Mouse (Mus musculus): ENCODE measurements around the gene Plin4. TPM values are rescaled to one million over a fixed set of nuclear protein-coding genes. Genes with fewer than 3 reads are reported as not detected.
A peak's percentile ranks its signal among the peaks of the same experiment; 100 is the strongest.
"Not testable (repeated sequence)": the region's sequence is repeated elsewhere in the genome, so short reads cannot be mapped to it uniquely, and the experiment has no call there.

The Plin4 gene
- polyA plus RNA-seq, 1 experiment from 2014 or later: 0.10 TPM

GRCm38 (mm10) chr17:56074097-56074826 lies 35.3 kb downstream of the Plin4 start:
- Histone ChIP-seq H3K4me1 (peaks cover 25% of the 10 kb centered on the region), H3K27me3 (no peaks in the 10 kb centered on the region), H3K9ac (peak overlapping the region; percentile 75), H3K36me3 (peaks cover 39% of the 10 kb centered on the region), H3K4me2 (peak overlapping the region; percentile 69), H3K9me3 (no peaks in the 10 kb centered on the region), H3K4me3 (peak overlapping the region; percentile 63), H3K27ac (peak overlapping the region; percentile 90)
- WGBS: 9% methylated on average over 22 of the region's 22 CpGs
- peak; percentile 4; the same call in 1 of the 2 replicates for ATAC-seq (ENCODE audit: insufficient number of reproducible peaks, insufficient read depth, low FRiP score, low TSS enrichment, low read depth)

- H3K4me3 ChIP-seq: no peak overlapping the region
- peaks cover 59% of the 10 kb centered on the region for H3K36me3 ChIP-seq
- no peak overlapping the region for H3K27ac ChIP-seq
- H3K9me3 ChIP-seq: no peaks in the 10 kb centered on the region
- H3K4me2 ChIP-seq: no peak overlapping the region
- 88% methylated on average over 5 of the region's 5 CpGs for WGBS
- H3K27me3 ChIP-seq: no peaks in the 10 kb centered on the region
- no peak for ATAC-seq (ENCODE audit: insufficient number of reproducible peaks, insufficient read depth, low FRiP score, low TSS enrichment, low read depth)
- peak overlapping the region; percentile 53; the same call in 1 of the 2 replicates for H3K9ac ChIP-seq
- H3K4me1 ChIP-seq: peaks cover 25% of the 10 kb centered on the region
Observed at GRCm38 (mm10) chr17:56072243-56072642, 37.4 kb downstream of the Plin4 start.

- Histone ChIP-seq H3K4me3 (no peak overlapping the region), H3K36me3 (peaks cover 70% of the 10 kb centered on the region)
Observed at GRCm38 (mm10) chr17:56071126-56071525, 38.5 kb downstream of the Plin4 start.

GRCm38 (mm10) chr17:56069066-56069465 lies 40.5 kb downstream of the Plin4 start:
- Histone ChIP-seq H3K4me1 (peaks cover 16% of the 10 kb centered on the region), H3K27ac (no peak overlapping the region), H3K9ac (no peak overlapping the region), H3K4me3 (no peak overlapping the region), H3K27me3 (no peaks in the 10 kb centered on the region), H3K36me3 (peaks cover 91% of the 10 kb centered on the region), H3K9me3 (no peaks in the 10 kb centered on the region), H3K4me2 (no peak overlapping the region)
- no peak for ATAC-seq (ENCODE audit: insufficient number of reproducible peaks, insufficient read depth, low FRiP score, low TSS enrichment, low read depth)
- WGBS: 95% methylated on average over 14 of the region's 14 CpGs

More at GRCm38 (mm10) chr17:56071126-56071525, 38.5 kb downstream of the Plin4 start:
- H3K9ac ChIP-seq: no peak overlapping the region
- H3K4me2 ChIP-seq: no peak overlapping the region
- H3K27me3 ChIP-seq: no peaks in the 10 kb centered on the region
- ATAC-seq (ENCODE audit: insufficient number of reproducible peaks, insufficient read depth, low FRiP score, low TSS enrichment, low read depth): no peak
- no peak overlapping the region for H3K27ac ChIP-seq
- peaks cover 25% of the 10 kb centered on the region for H3K4me1 ChIP-seq
- no peaks in the 10 kb centered on the region for H3K9me3 ChIP-seq

GRCm38 (mm10) chr17:56066451-56066850 lies 43.2 kb downstream of the Plin4 start:
- H3K27ac ChIP-seq: no peak overlapping the region
- no peaks in the 10 kb centered on the region for H3K9me3 ChIP-seq
- no peak for ATAC-seq (ENCODE audit: insufficient number of reproducible peaks, insufficient read depth, low FRiP score, low TSS enrichment, low read depth)
- no peak overlapping the region for H3K4me2 ChIP-seq
- H3K4me1 ChIP-seq: no peaks in the 10 kb centered on the region
- peaks cover 100% of the 10 kb centered on the region for H3K36me3 ChIP-seq
- no peak overlapping the region for H3K4me3 ChIP-seq
- no peaks in the 10 kb centered on the region for H3K27me3 ChIP-seq
- no peak overlapping the region for H3K9ac ChIP-seq

GRCm38 (mm10) chr17:56065715-56066114 lies 43.9 kb downstream of the Plin4 start:
- WGBS: 82% methylated on average over 6 of the region's 6 CpGs
- H3K27ac ChIP-seq; H3K27me3 ChIP-seq; ATAC-seq (ENCODE audit: insufficient number of reproducible peaks, insufficient read depth, low FRiP score, low TSS enrichment, low read depth); H3K9ac ChIP-seq; H3K4me2 ChIP-seq; H3K4me3 ChIP-seq; H3K9me3 ChIP-seq; H3K4me1 ChIP-seq: not testable (repeated sequence)
- peaks cover 100% of the 10 kb centered on the region for H3K36me3 ChIP-seq

GRCm38 (mm10) chr17:56062081-56062480 lies 47.5 kb downstream of the Plin4 start:
- no peak overlapping the region for H3K9ac ChIP-seq
- no peak for ATAC-seq (ENCODE audit: insufficient number of reproducible peaks, insufficient read depth, low FRiP score, low TSS enrichment, low read depth)
- H3K9me3 ChIP-seq: no peaks in the 10 kb centered on the region

GRCm38 (mm10) chr17:56057381-56058120 lies 52.1 kb downstream of the Plin4 start:
- no peak for ATAC-seq (ENCODE audit: insufficient number of reproducible peaks, insufficient read depth, low FRiP score, low TSS enrichment, low read depth)
- Histone ChIP-seq H3K9ac (no peak overlapping the region), H3K27ac (no peak overlapping the region), H3K4me3 (no peak overlapping the region), H3K36me3 (peaks cover 86% of the 10 kb centered on the region), H3K4me1 (no peaks in the 10 kb centered on the region), H3K27me3 (no peaks in the 10 kb centered on the region), H3K9me3 (no peaks in the 10 kb centered on the region), H3K4me2 (no peak overlapping the region)
- WGBS: 79% methylated on average over 11 of the region's 11 CpGs

More at GRCm38 (mm10) chr17:56062081-56062480, 47.5 kb downstream of the Plin4 start:
- Histone ChIP-seq H3K4me3 (no peak overlapping the region), H3K27me3 (no peaks in the 10 kb centered on the region), H3K4me1 (no peaks in the 10 kb centered on the region), H3K4me2 (no peak overlapping the region), H3K36me3 (peaks cover 100% of the 10 kb centered on the region), H3K27ac (no peak overlapping the region)
- 94% methylated on average over 7 of the region's 7 CpGs for WGBS

GRCm38 (mm10) chr17:56055945-56056678 lies 53.5 kb downstream of the Plin4 start:
- Histone ChIP-seq H3K27ac (no peak overlapping the region), H3K9me3 (no peaks in the 10 kb centered on the region), H3K4me1 (no peaks in the 10 kb centered on the region), H3K27me3 (no peaks in the 10 kb centered on the region), H3K36me3 (peaks cover 86% of the 10 kb centered on the region), H3K9ac (0 out of 2 replicates have a peak overlapping the region, but pooled peaks have one; percentile 12), H3K4me2 (no peak overlapping the region), H3K4me3 (no peak overlapping the region)
- 69% methylated on average over 4 of the region's 4 CpGs for WGBS
- no peak for ATAC-seq (ENCODE audit: insufficient number of reproducible peaks, insufficient read depth, low FRiP score, low TSS enrichment, low read depth)

- H3K4me2 ChIP-seq: no peak overlapping the region
- peaks cover 86% of the 10 kb centered on the region for H3K36me3 ChIP-seq
- H3K4me3 ChIP-seq: no peak overlapping the region
- no peak overlapping the region for H3K27ac ChIP-seq
- no peaks in the 10 kb centered on the region for H3K27me3 ChIP-seq
- H3K9me3 ChIP-seq: no peaks in the 10 kb centered on the region
- H3K9ac ChIP-seq: no peak overlapping the region
- H3K4me1 ChIP-seq: no peaks in the 10 kb centered on the region
- ATAC-seq (ENCODE audit: insufficient number of reproducible peaks, insufficient read depth, low FRiP score, low TSS enrichment, low read depth): no peak
Observed at GRCm38 (mm10) chr17:56054938-56055337, 54.7 kb downstream of the Plin4 start.

- Histone ChIP-seq H3K4me3 (no peak overlapping the region), H3K4me1 (no peaks in the 10 kb centered on the region), H3K27me3 (no peaks in the 10 kb centered on the region), H3K4me2 (no peak overlapping the region), H3K9me3 (no peaks in the 10 kb centered on the region), H3K27ac (no peak overlapping the region), H3K36me3 (peaks cover 86% of the 10 kb centered on the region), H3K9ac (no peak overlapping the region)
- 84% methylated on average over 5 of the region's 5 CpGs for WGBS
- ATAC-seq (ENCODE audit: insufficient number of reproducible peaks, insufficient read depth, low FRiP score, low TSS enrichment, low read depth): no peak
Observed at GRCm38 (mm10) chr17:56051369-56051768, 58.2 kb downstream of the Plin4 start.
